Mouse (Mus musculus): ENCODE measurements around the gene Cntnap5c. TPM values are rescaled to one million over a fixed set of nuclear protein-coding genes. Genes with fewer than 3 reads are reported as not detected.

The Cntnap5c gene
- polyA plus RNA-seq, 1 experiment from 2014 or later: not detected

- WGBS: 82% methylated on average over 7 of the region's 7 CpGs
- no peaks in the 10 kb centered on the region for H3K36me3 ChIP-seq
- H3K9me3 ChIP-seq (replicated peaks): no peaks in the 10 kb centered on the region
- H3K4me3 ChIP-seq (replicated peaks): no peak overlapping the region
- no peak overlapping the region for H3K4me2 ChIP-seq
- H3K9ac ChIP-seq: no peak overlapping the region
- no peak overlapping the region for H3K27ac ChIP-seq
- H3K4me1 ChIP-seq: no peaks in the 10 kb centered on the region
- no peak for ATAC-seq (replicated peaks; ENCODE audit: low FRiP score)
- H3K27me3 ChIP-seq: no peaks in the 10 kb centered on the region
These were observed 300.5 kb downstream of the Cntnap5c start for GRCm38 (mm10) chr17:58069912-58070311.

GRCm38 (mm10) chr17:58082676-58083075, 313.3 kb downstream of the Cntnap5c start:
- Histone ChIP-seq H3K27ac (no peak overlapping the region), H3K36me3 (no peaks in the 10 kb centered on the region), H3K4me2 (no peak overlapping the region), H3K9me3 (replicated peaks) (no peaks in the 10 kb centered on the region), H3K4me3 (replicated peaks) (no peak overlapping the region), H3K9ac (no peak overlapping the region), H3K27me3 (no peaks in the 10 kb centered on the region), H3K4me1 (no peaks in the 10 kb centered on the region)
- WGBS: 100% methylated on average over 1 of the region's 1 CpGs
- ATAC-seq (replicated peaks; ENCODE audit: low FRiP score): no peak

DNA sequence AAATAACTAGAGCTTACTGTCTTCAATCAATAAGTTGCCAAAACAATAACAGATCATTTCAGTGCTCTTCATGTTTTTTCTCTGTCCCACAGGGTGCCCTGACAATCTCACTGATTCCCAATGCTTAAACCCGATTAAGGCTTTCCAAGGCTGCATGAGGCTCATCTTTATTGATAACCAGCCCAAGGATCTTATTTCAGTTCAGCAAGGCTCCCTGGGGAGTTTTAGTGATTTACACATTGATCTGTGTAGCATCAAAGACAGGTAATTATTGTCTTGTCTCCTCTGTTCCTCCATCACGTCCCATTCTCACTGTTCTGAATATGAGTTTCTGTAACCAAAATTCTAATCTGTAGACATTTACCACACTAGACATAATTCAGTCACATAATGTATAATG, 335.1 kb downstream of the Cntnap5c start:
- Histone ChIP-seq H3K36me3 (no peaks in the 10 kb centered on the region), H3K27me3 (no peaks in the 10 kb centered on the region), H3K9ac (no peak overlapping the region), H3K4me3 (replicated peaks) (no peak overlapping the region), H3K4me1 (no peaks in the 10 kb centered on the region), H3K9me3 (replicated peaks) (no peaks in the 10 kb centered on the region), H3K4me2 (no peak overlapping the region), H3K27ac (no peak overlapping the region)
- 82% methylated on average over 2 of the region's 2 CpGs for WGBS
- no peak for ATAC-seq (replicated peaks; ENCODE audit: low FRiP score)

DNA sequence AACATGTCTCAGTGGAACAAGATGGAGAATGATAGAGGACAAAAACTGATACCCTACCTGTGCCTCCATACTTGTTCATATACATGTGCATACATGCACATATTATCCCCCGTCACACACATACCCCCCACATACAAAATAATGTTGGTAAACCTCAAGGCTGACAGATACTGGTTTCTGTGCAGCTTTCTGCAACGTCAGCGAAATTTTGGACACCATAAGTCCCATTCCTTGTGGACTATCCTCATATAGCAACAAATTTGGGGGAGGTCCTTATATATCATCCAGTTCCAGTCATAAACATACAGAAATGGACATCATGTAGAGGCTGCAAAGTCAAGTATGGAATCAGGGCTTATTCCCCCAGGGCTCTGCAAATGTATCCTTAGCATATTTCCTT, 338.5 kb downstream of the Cntnap5c start:
- Histone ChIP-seq H3K9ac (no peak overlapping the region), H3K4me3 (replicated peaks) (no peak overlapping the region), H3K27me3 (no peaks in the 10 kb centered on the region), H3K9me3 (replicated peaks) (no peaks in the 10 kb centered on the region), H3K4me2 (no peak overlapping the region), H3K27ac (no peak overlapping the region), H3K4me1 (no peaks in the 10 kb centered on the region), H3K36me3 (no peaks in the 10 kb centered on the region)
- no peak for ATAC-seq (replicated peaks; ENCODE audit: low FRiP score)
- WGBS: 82% methylated on average over 3 of the region's 3 CpGs

DNA sequence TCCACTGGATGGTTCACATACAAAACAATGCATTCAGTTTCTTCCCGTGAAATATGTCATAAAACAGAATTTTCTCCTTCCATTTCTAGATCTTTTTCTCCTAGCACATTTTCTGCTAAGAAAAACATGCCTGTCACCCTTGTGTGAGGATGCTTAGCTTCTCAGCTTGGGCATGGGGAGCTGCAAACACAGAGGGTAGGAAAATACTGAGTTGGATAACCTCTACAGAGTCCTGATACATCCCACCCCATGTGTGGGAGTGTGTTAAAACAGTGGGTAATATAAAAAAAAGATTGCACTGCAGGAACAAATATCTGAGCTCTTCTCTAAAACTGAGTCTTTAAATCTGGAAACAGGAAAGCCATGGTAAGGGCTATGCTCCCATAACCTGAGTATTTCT, 339.0 kb downstream of the Cntnap5c start:
- no peak overlapping the region for H3K27ac ChIP-seq
- no peak for ATAC-seq (replicated peaks; ENCODE audit: low FRiP score)
- no peak overlapping the region for H3K9ac ChIP-seq
- H3K4me3 ChIP-seq (replicated peaks): no peak overlapping the region
- H3K27me3 ChIP-seq: no peaks in the 10 kb centered on the region
- no peaks in the 10 kb centered on the region for H3K36me3 ChIP-seq
- 64% methylated on average over 1 of the region's 1 CpGs for WGBS
- no peaks in the 10 kb centered on the region for H3K4me1 ChIP-seq
- H3K4me2 ChIP-seq: no peak overlapping the region
- no peaks in the 10 kb centered on the region for H3K9me3 ChIP-seq (replicated peaks)

DNA sequence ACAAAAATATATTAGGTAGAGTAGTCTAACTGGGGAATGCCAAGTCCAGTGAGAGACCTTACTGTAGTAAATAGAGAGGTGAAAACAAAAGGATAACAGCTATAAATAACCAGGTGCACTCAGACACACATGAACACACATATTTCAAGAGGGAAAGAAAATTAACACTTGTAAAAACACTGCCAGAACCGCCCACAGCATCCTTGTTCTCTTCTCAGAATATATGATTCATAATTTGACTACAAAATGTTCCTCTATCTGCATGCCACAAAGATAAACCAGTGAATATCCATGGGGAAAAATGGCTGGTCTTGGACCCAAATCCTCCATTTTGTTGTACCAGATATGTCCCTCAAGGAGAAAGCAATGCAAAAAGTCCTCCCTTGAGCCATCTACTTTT, 417.8 kb downstream of the Cntnap5c start:
- Histone ChIP-seq H3K9ac (no peak overlapping the region), H3K27me3 (no peaks in the 10 kb centered on the region), H3K27ac (no peak overlapping the region), H3K4me1 (no peaks in the 10 kb centered on the region), H3K4me3 (replicated peaks) (no peak overlapping the region), H3K9me3 (replicated peaks) (no peaks in the 10 kb centered on the region), H3K36me3 (no peaks in the 10 kb centered on the region), H3K4me2 (no peak overlapping the region)
- no peak for ATAC-seq (replicated peaks; ENCODE audit: low FRiP score)
- whole genome bisulfite sequencing: 81% methylated on average over 1 of the region's 1 CpGs

DNA sequence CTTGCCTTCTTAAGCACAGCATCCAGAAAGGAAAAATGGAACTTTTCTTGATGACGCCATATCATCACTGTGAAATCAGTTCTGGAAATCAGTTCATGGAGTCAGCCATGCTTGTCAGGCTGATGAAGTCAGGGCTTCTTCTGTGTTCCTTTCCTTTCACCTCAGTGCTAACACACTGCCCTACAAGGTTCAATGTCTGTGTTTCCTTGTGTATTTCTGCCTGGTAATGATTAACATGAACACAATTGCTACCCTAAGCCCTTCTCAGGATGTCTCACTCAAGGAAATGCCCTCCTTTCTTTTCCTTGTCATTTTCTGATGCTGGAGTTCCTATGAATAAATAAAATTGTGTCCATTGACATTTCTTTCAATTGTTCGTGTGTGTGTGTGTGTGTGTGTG, 431.8 kb downstream of the Cntnap5c start:
- no peaks in the 10 kb centered on the region for H3K27me3 ChIP-seq
- no peaks in the 10 kb centered on the region for H3K9me3 ChIP-seq (replicated peaks)
- no peak overlapping the region for H3K27ac ChIP-seq
- H3K9ac ChIP-seq: no peak overlapping the region
- no peak for ATAC-seq (replicated peaks; ENCODE audit: low FRiP score)
- no peaks in the 10 kb centered on the region for H3K36me3 ChIP-seq
- WGBS: 80% methylated on average over 2 of the region's 2 CpGs
- H3K4me1 ChIP-seq: no peaks in the 10 kb centered on the region
- no peak overlapping the region for H3K4me3 ChIP-seq (replicated peaks)
- no peak overlapping the region for H3K4me2 ChIP-seq

DNA sequence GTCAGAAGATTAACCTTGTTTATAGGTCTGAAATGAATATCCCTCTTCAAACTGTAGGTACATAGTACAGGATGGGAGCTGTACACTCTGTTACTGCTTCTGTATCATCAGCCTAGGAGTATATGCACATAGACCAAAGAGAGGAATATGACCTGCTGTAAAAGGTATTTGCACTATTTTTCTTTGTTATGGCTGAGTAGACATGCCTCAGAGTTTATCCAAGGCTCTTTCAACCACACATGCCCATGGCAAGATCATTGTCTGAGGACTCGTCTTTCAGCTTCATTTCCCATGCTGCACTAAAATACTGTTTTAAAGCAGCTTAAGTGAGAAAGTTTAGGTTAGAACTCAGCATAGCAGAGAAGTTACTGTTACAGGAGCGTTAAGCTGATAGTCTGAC, 498.7 kb downstream of the Cntnap5c start:
- Histone ChIP-seq H3K27ac (no peak overlapping the region), H3K4me2 (no peak overlapping the region), H3K9me3 (replicated peaks) (no peaks in the 10 kb centered on the region), H3K9ac (no peak overlapping the region), H3K36me3 (no peaks in the 10 kb centered on the region), H3K27me3 (no peaks in the 10 kb centered on the region), H3K4me1 (no peaks in the 10 kb centered on the region), H3K4me3 (replicated peaks) (no peak overlapping the region)
- WGBS: 59% methylated on average over 2 of the region's 2 CpGs
- no peak for ATAC-seq (replicated peaks; ENCODE audit: low FRiP score)

GRCm38 (mm10) chr17:58351310-58351709, 581.9 kb downstream of the Cntnap5c start:
- no peak overlapping the region for H3K27ac ChIP-seq
- no peaks in the 10 kb centered on the region for H3K4me1 ChIP-seq
- 82% methylated on average over 6 of the region's 6 CpGs for WGBS
- no peaks in the 10 kb centered on the region for H3K27me3 ChIP-seq
- ATAC-seq (replicated peaks; ENCODE audit: low FRiP score): no peak
- no peaks in the 10 kb centered on the region for H3K36me3 ChIP-seq
- no peak overlapping the region for H3K4me2 ChIP-seq
- no peaks in the 10 kb centered on the region for H3K9me3 ChIP-seq (replicated peaks)
- no peak overlapping the region for H3K9ac ChIP-seq
- H3K4me3 ChIP-seq (replicated peaks): no peak overlapping the region

DNA sequence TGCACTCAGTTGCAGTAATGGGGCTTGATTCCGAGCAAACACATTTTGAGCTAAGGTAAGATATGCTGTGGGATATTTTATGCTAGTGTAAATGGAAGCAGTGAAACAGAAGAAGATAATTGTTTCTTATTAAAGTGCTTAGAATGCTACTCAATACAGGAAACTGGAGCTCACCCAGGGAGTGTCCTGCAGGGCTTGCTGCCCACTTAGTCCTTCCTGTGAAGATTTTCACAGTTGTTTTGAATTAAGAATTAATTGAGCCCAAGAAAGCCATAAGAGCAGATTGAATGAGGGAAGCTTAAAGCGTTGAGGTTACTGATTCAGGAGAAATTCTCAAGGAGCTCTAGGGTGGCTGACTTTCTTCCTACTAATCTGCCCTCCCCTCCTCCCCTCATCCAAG, 586.9 kb downstream of the Cntnap5c start:
- no peak overlapping the region for H3K27ac ChIP-seq
- no peak for ATAC-seq (replicated peaks; ENCODE audit: low FRiP score)
- no peaks in the 10 kb centered on the region for H3K36me3 ChIP-seq
- WGBS: 45% methylated on average over 2 of the region's 2 CpGs
- no peak overlapping the region for H3K4me3 ChIP-seq (replicated peaks)
- no peaks in the 10 kb centered on the region for H3K9me3 ChIP-seq (replicated peaks)
- no peaks in the 10 kb centered on the region for H3K4me1 ChIP-seq
- no peaks in the 10 kb centered on the region for H3K27me3 ChIP-seq
- H3K4me2 ChIP-seq: no peak overlapping the region
- no peak overlapping the region for H3K9ac ChIP-seq

DNA sequence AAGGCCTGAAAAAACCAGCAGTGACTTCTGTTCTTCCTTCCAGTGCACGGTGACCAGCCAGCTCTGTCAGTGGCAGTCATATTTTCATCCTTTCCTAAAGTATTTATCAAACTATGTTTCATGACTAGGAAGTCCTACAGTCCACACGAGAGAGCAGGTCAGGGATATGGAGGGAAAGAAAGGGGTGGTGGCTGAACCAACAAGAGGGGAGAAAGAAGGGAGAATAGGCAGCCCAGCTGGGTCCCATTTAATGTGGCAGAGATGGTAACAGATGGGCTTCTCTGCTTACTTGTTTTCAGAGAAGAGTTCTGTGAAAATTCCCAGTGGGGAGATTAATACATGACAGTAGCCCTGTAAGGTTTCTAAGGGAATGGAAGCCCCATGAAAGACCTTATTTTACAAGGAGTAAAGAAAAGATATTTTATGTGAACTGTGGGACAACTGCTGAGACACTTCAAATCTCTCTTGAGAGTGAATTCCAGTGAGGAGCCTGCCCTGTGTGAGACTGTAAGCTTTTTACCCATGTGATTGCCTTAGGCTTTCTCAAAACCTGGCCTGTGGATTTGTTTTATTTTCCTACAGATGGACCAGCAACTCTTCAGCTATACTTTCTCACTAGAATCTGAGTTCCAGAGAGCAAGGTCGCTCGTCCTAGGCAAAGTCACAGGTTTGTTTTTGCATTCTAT, 594.4 kb downstream of the Cntnap5c start:
- ATAC-seq (replicated peaks; ENCODE audit: low FRiP score): no peak
- H3K27me3 ChIP-seq: no peaks in the 10 kb centered on the region
- H3K9me3 ChIP-seq (replicated peaks): no peaks in the 10 kb centered on the region
- 61% methylated on average over 4 of the region's 4 CpGs for WGBS
- no peak overlapping the region for H3K9ac ChIP-seq
- H3K4me1 ChIP-seq: no peaks in the 10 kb centered on the region
- no peak overlapping the region for H3K4me2 ChIP-seq
- H3K27ac ChIP-seq: no peak overlapping the region
- H3K4me3 ChIP-seq (replicated peaks): no peak overlapping the region
- no peaks in the 10 kb centered on the region for H3K36me3 ChIP-seq

DNA sequence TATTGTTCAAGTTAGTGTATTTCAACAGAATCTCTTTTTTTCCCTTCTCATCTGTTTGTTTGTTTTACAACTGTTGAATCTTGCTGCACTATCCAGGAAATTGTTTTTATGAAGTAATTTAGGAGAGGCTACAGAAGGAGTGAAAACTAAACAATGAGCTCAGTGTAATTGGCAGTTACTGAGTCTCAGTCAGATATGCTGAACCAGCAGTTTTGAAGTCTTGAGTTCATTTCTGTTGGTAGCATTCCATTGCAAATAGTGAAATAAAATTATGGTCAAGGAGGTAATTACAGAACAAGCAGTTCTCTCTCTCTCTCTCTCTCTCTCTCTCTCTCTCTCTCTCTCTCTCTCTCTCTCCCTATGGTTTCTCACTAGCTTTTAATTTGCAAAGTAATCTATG, 600.7 kb downstream of the Cntnap5c start:
- no peaks in the 10 kb centered on the region for H3K9me3 ChIP-seq (replicated peaks)
- H3K4me1 ChIP-seq: no peaks in the 10 kb centered on the region
- no peak overlapping the region for H3K4me3 ChIP-seq (replicated peaks)
- no peak for ATAC-seq (replicated peaks; ENCODE audit: low FRiP score)
- H3K36me3 ChIP-seq: no peaks in the 10 kb centered on the region
- no peak overlapping the region for H3K9ac ChIP-seq
- H3K27ac ChIP-seq: no peak overlapping the region
- H3K4me2 ChIP-seq: no peak overlapping the region
- H3K27me3 ChIP-seq: no peaks in the 10 kb centered on the region

GRCm38 (mm10) chr17:58407769-58408168, 638.4 kb downstream of the Cntnap5c start:
- H3K4me3 ChIP-seq (replicated peaks): no peak overlapping the region
- no peak for ATAC-seq (replicated peaks; ENCODE audit: low FRiP score)
- no peak overlapping the region for H3K27ac ChIP-seq
- H3K9ac ChIP-seq: no peak overlapping the region
- H3K9me3 ChIP-seq (replicated peaks): no peaks in the 10 kb centered on the region
- H3K4me2 ChIP-seq: no peak overlapping the region
- H3K36me3 ChIP-seq: no peaks in the 10 kb centered on the region
- H3K27me3 ChIP-seq: no peaks in the 10 kb centered on the region
- H3K4me1 ChIP-seq: no peaks in the 10 kb centered on the region

Data from kidney, embryonic 15.5 days (tissue).